Mouse (Mus musculus): ENCODE measurements around the gene Ch25h. TPM values are rescaled to one million over a fixed set of nuclear protein-coding genes. Genes with fewer than 3 reads are reported as not detected.

Ch25h gene
- 1 to 10 TPM in 1 of 2 experiments, under 1 TPM in 1; 0.83 to 1.2 TPM for total RNA-seq (2021)

- DNase-seq (ENCODE audit: extremely low spot score in 1 of 2, low spot score in 2 of 2) = peak in 1 of 2 experiments; percentile 71
- intact Hi-C loops (cut with DNase I) = loop anchor here (5.0 to 10.0 kb wide), 2 partner anchors 138 to 230 kb away; no protein-coding TSS in a partner anchor
Measured at GRCm38 (mm10) chr19:34474991-34475971, at the start of gene Ch25h. Gene Ch25h, minus strand, starts transcription at chr19:34475164.

GRCm38 (mm10) chr19:34524646-34525045 lies 49.7 kb upstream of the Ch25h start:
- intact Hi-C loops (cut with DNase I) = no loop called here
- no peak for DNase-seq (ENCODE audit: extremely low spot score in 1 of 2, low spot score in 2 of 2)

GRCm38 (mm10) chr19:34523106-34523725 lies 48.3 kb upstream of the Ch25h start:
- intact Hi-C loops (cut with DNase I) = no loop called here
- no peak for DNase-seq (ENCODE audit: extremely low spot score in 1 of 2, low spot score in 2 of 2)

- intact Hi-C loops (cut with DNase I) = no loop called here
- DNase-seq (ENCODE audit: extremely low spot score in 1 of 2, low spot score in 2 of 2) = no peak
Measured at GRCm38 (mm10) chr19:34521978-34522377, 47.0 kb upstream of the Ch25h start.

GRCm38 (mm10) chr19:34521361-34521760 lies 46.4 kb upstream of the Ch25h start:
- intact Hi-C loops (cut with DNase I) = no loop called here

GRCm38 (mm10) chr19:34520051-34520450 lies 45.1 kb upstream of the Ch25h start:
- intact Hi-C loops (cut with DNase I) = no loop called here
- DNase-seq (ENCODE audit: extremely low spot score in 1 of 2, low spot score in 2 of 2) = no peak

More at GRCm38 (mm10) chr19:34521361-34521760, 46.4 kb upstream of the Ch25h start:
- DNase-seq (ENCODE audit: extremely low spot score in 1 of 2, low spot score in 2 of 2) = no peak

- DNase-seq (ENCODE audit: extremely low spot score in 1 of 2, low spot score in 2 of 2) = no peak
- intact Hi-C loops (cut with DNase I) = no loop called here
Measured at GRCm38 (mm10) chr19:34519646-34520045, 44.7 kb upstream of the Ch25h start.

GRCm38 (mm10) chr19:34518786-34519185 lies 43.8 kb upstream of the Ch25h start:
- DNase-seq (ENCODE audit: extremely low spot score in 1 of 2, low spot score in 2 of 2) = no peak
- intact Hi-C loops (cut with DNase I) = no loop called here

GRCm38 (mm10) chr19:34517812-34518594 lies 43.0 kb upstream of the Ch25h start:
- intact Hi-C loops (cut with DNase I) = no loop called here
- no peak for DNase-seq (ENCODE audit: extremely low spot score in 1 of 2, low spot score in 2 of 2)

- DNase-seq (ENCODE audit: extremely low spot score in 1 of 2, low spot score in 2 of 2) = no peak
- intact Hi-C loops (cut with DNase I) = no loop called here
Measured at GRCm38 (mm10) chr19:34517197-34517596, 42.2 kb upstream of the Ch25h start.

GRCm38 (mm10) chr19:34516346-34516745 lies 41.4 kb upstream of the Ch25h start:
- no peak for DNase-seq (ENCODE audit: extremely low spot score in 1 of 2, low spot score in 2 of 2)
- intact Hi-C loops (cut with DNase I) = no loop called here

GRCm38 (mm10) chr19:34515681-34516080 lies 40.7 kb upstream of the Ch25h start:
- intact Hi-C loops (cut with DNase I) = no loop called here
- no peak for DNase-seq (ENCODE audit: extremely low spot score in 1 of 2, low spot score in 2 of 2)

- DNase-seq (ENCODE audit: extremely low spot score in 1 of 2, low spot score in 2 of 2) = no peak
- intact Hi-C loops (cut with DNase I) = no loop called here
Measured at GRCm38 (mm10) chr19:34511528-34511927, 36.6 kb upstream of the Ch25h start.

GRCm38 (mm10) chr19:34510717-34511116 lies 35.8 kb upstream of the Ch25h start:
- intact Hi-C loops (cut with DNase I) = no loop called here
- DNase-seq (ENCODE audit: extremely low spot score in 1 of 2, low spot score in 2 of 2) = peak in 1 of 2 experiments; percentile 50

GRCm38 (mm10) chr19:34505161-34505721 lies 30.3 kb upstream of the Ch25h start:
- DNase-seq (ENCODE audit: extremely low spot score in 1 of 2, low spot score in 2 of 2) = no peak
- intact Hi-C loops (cut with DNase I) = no loop called here

- intact Hi-C loops (cut with DNase I) = no loop called here
- peak; percentile 20 to 70 for DNase-seq (ENCODE audit: extremely low spot score in 1 of 2, low spot score in 2 of 2)
Measured at GRCm38 (mm10) chr19:34500763-34501162, 25.8 kb upstream of the Ch25h start.

GRCm38 (mm10) chr19:34496353-34496752 lies 21.4 kb upstream of the Ch25h start:
- intact Hi-C loops (cut with DNase I) = no loop called here
- no peak for DNase-seq (ENCODE audit: extremely low spot score in 1 of 2, low spot score in 2 of 2)

GRCm38 (mm10) chr19:34493859-34494258 lies 18.9 kb upstream of the Ch25h start:
- no peak for DNase-seq (ENCODE audit: extremely low spot score in 1 of 2, low spot score in 2 of 2)
- intact Hi-C loops (cut with DNase I) = no loop called here

- DNase-seq (ENCODE audit: extremely low spot score in 1 of 2, low spot score in 2 of 2) = peak in 1 of 2 experiments; percentile 39
Measured at GRCm38 (mm10) chr19:34483547-34483946, 8.6 kb upstream of the Ch25h start.

More at GRCm38 (mm10) chr19:34483547-34483946, 8.6 kb upstream of the Ch25h start:
- intact Hi-C loops (cut with DNase I) = no loop called here
